Mouse (Mus musculus) heart, adult 8-10 months (tissue): Measurements from ENCODE around the gene Ifngr1. TPM values are rescaled to one million over a fixed set of nuclear protein-coding genes. Genes with fewer than 3 reads are reported as not detected.
A peak's percentile ranks its signal among the peaks of the same experiment; 100 is the strongest.

ENCODE experiments used
- DNase-seq: peaks from one replicate; pipeline ENCODE4 v3.0.0; 2022; ENCODE audit warnings: low spot score
- total RNA-seq, 4 experiments: library from RNA; stranded (reverse); gene quantifications; 2 replicates each; pipeline ENCODE4 v1.2.4; 2022

Gene Ifngr1
- total RNA-seq, 4 experiments from 2014 or later: 38.6 to 45.7 (median 39.3) TPM

GRCm38 (mm10) chr10:19587281-19587680 is 4.5 kb upstream of the Ifngr1 start:
- no peak for DNase-seq

GRCm38 (mm10) chr10:19589626-19590025 is 2.1 kb upstream of the Ifngr1 start:
- DNase-seq: no peak

GRCm38 (mm10) chr10:19591286-19591640 is 486 bp upstream of the Ifngr1 start:
- DNase-seq: no peak

- DNase-seq: no peak
These were observed 807 bp downstream of the Ifngr1 start for GRCm38 (mm10) chr10:19592556-19592955.

- no peak for DNase-seq
These were observed 1.5 kb downstream of the Ifngr1 start for GRCm38 (mm10) chr10:19593296-19593695.

GRCm38 (mm10) chr10:19594201-19594905 is 2.6 kb downstream of the Ifngr1 start:
- DNase-seq: peak; percentile 31

- no peak for DNase-seq
These were observed 5.1 kb downstream of the Ifngr1 start for GRCm38 (mm10) chr10:19596866-19597265.

- no peak for DNase-seq
These were observed 6.3 kb downstream of the Ifngr1 start for GRCm38 (mm10) chr10:19598091-19598490.

- DNase-seq: peak; percentile 33
These were observed 7.8 kb downstream of the Ifngr1 start for GRCm38 (mm10) chr10:19599331-19600092.

- peak; percentile 30 for DNase-seq
These were observed 8.3 kb downstream of the Ifngr1 start for GRCm38 (mm10) chr10:19600093-19600420.

GRCm38 (mm10) chr10:19601502-19601901 is 9.8 kb downstream of the Ifngr1 start:
- peak; percentile 38 for DNase-seq

GRCm38 (mm10) chr10:19603231-19603630 is 11.5 kb downstream of the Ifngr1 start:
- no peak for DNase-seq

GRCm38 (mm10) chr10:19609125-19609524 is 17.4 kb downstream of the Ifngr1 start:
- no peak for DNase-seq

GRCm38 (mm10) chr10:19611616-19612015 is 19.9 kb downstream of the Ifngr1 start:
- DNase-seq: no peak

- peak; percentile 38 for DNase-seq
These were observed 21.5 kb downstream of the Ifngr1 start for GRCm38 (mm10) chr10:19613111-19613753.

- DNase-seq: no peak
These were observed 28.0 kb downstream of the Ifngr1 start for GRCm38 (mm10) chr10:19619736-19620135.

GRCm38 (mm10) chr10:19621408-19622048 is 29.8 kb downstream of the Ifngr1 start, which contains the start of gene Il22ra2:
Gene Il22ra2, plus strand, starts transcription at chr10:19621998.
- no peak for DNase-seq

- no peak for DNase-seq
These were observed 32.9 kb downstream of the Ifngr1 start for GRCm38 (mm10) chr10:19624617-19625016.

GRCm38 (mm10) chr10:19627342-19627741 is 35.6 kb downstream of the Ifngr1 start:
- DNase-seq: peak; percentile 28

- DNase-seq: peak; percentile 59
These were observed 36.0 kb downstream of the Ifngr1 start for GRCm38 (mm10) chr10:19627748-19628147.

GRCm38 (mm10) chr10:19631616-19632195 is 40.0 kb downstream of the Ifngr1 start:
- no peak for DNase-seq

GRCm38 (mm10) chr10:19638851-19639250 is 47.1 kb downstream of the Ifngr1 start:
- no peak for DNase-seq
